Mouse (Mus musculus) thymus, adult 18-20 months (tissue): ENCODE results near the gene 3425401B19Rik.

Experiments
- DNase-seq, 2 experiments: peaks; one replicate each; pipeline ENCODE4 v3.0.0; 2022; ENCODE audit warnings: mixed read lengths in 2 of 2

The 3425401B19Rik gene

GRCm38 (mm10) chr14:32685124-32685826, at the start of gene 3425401B19Rik:
TSS of gene 3425401B19Rik (minus strand) at chr14:32685293.
- DNase-seq = no peak

- DNase-seq = no peak
Measured at GRCm38 (mm10) chr14:32732961-32733360, 47.9 kb upstream of the 3425401B19Rik start.

GRCm38 (mm10) chr14:32726864-32727263, 41.8 kb upstream of the 3425401B19Rik start:
- DNase-seq = no peak

- DNase-seq = no peak
Measured at GRCm38 (mm10) chr14:32721461-32721860, 36.4 kb upstream of the 3425401B19Rik start.

- DNase-seq = no peak
Measured at GRCm38 (mm10) chr14:32716763-32717439, 31.8 kb upstream of the 3425401B19Rik start.

GRCm38 (mm10) chr14:32715489-32715888, 30.4 kb upstream of the 3425401B19Rik start:
- no peak for DNase-seq

- no peak for DNase-seq
Measured at GRCm38 (mm10) chr14:32715076-32715475, 30.0 kb upstream of the 3425401B19Rik start.

GRCm38 (mm10) chr14:32709861-32710260, 24.8 kb upstream of the 3425401B19Rik start:
- no peak for DNase-seq

- DNase-seq = no peak
Measured at GRCm38 (mm10) chr14:32708756-32709155, 23.7 kb upstream of the 3425401B19Rik start.

- DNase-seq = no peak
Measured at GRCm38 (mm10) chr14:32707938-32708337, 22.8 kb upstream of the 3425401B19Rik start.

GRCm38 (mm10) chr14:32700972-32701371, 15.9 kb upstream of the 3425401B19Rik start:
- no peak for DNase-seq

- no peak for DNase-seq
Measured at GRCm38 (mm10) chr14:32698556-32698955, 13.5 kb upstream of the 3425401B19Rik start.

- DNase-seq = no peak
Measured at GRCm38 (mm10) chr14:32697774-32698173, 12.7 kb upstream of the 3425401B19Rik start.

- no peak for DNase-seq
Measured at GRCm38 (mm10) chr14:32696344-32696743, 11.3 kb upstream of the 3425401B19Rik start.

GRCm38 (mm10) chr14:32695906-32696305, 10.8 kb upstream of the 3425401B19Rik start:
- DNase-seq = no peak

- DNase-seq = no peak
Measured at GRCm38 (mm10) chr14:32684735-32685105, 373 bp downstream of the 3425401B19Rik start.

- DNase-seq = no peak
Measured at GRCm38 (mm10) chr14:32683982-32684734, 935 bp downstream of the 3425401B19Rik start.

GRCm38 (mm10) chr14:32683251-32683838, 1.7 kb downstream of the 3425401B19Rik start:
- no peak for DNase-seq

GRCm38 (mm10) chr14:32682536-32682935, 2.6 kb downstream of the 3425401B19Rik start:
- DNase-seq = no peak

GRCm38 (mm10) chr14:32681603-32682002, 3.5 kb downstream of the 3425401B19Rik start:
- DNase-seq = no peak

- DNase-seq = no peak
Measured at GRCm38 (mm10) chr14:32678565-32678964, 6.5 kb downstream of the 3425401B19Rik start.

GRCm38 (mm10) chr14:32673178-32673577, 11.9 kb downstream of the 3425401B19Rik start:
- DNase-seq = no peak

GRCm38 (mm10) chr14:32663099-32663498, 22.0 kb downstream of the 3425401B19Rik start:
- DNase-seq = no peak
